Mouse (Mus musculus) hindbrain, embryonic 12.5 days (tissue): ENCODE measurements around the gene Gm32742. TPM values are rescaled to one million over a fixed set of nuclear protein-coding genes. Genes with fewer than 3 reads are reported as not detected.

Experiments
- ATAC-seq: fragments of 200-750 bp; cut with Nextera tagmentation; 2 replicates; pipeline ENCODE4 v1.8.0; 2017; ENCODE audit warnings: moderate TSS enrichment; ENCODE audit not compliant: low FRiP score
- H3K27ac ChIP-seq: fragments of 300-500 bp; sonication (generic); 2 replicates; pipeline ENCODE4 v1.5.1; 2016; ENCODE audit warnings: mild to moderate bottlenecking
- H3K27me3 ChIP-seq: fragments of 300-500 bp; sonication (generic); 2 replicates; pipeline ENCODE4 v1.6.1; 2016; ENCODE audit warnings: mild to moderate bottlenecking
- H3K36me3 ChIP-seq: fragments of 300-500 bp; sonication (generic); 2 replicates; pipeline ENCODE4 v1.6.1; 2016; ENCODE audit warnings: mild to moderate bottlenecking
- H3K4me1 ChIP-seq: fragments of 300-500 bp; sonication (generic); 2 replicates; pipeline ENCODE4 v1.6.1; 2016
- H3K4me2 ChIP-seq: fragments of 300-500 bp; sonication (generic); replicated peaks from 2 replicates; pipeline ENCODE4 v1.6.1; 2016; ENCODE audit warnings: mild to moderate bottlenecking
- H3K4me3 ChIP-seq: fragments of 300-500 bp; sonication (generic); 2 replicates; pipeline ENCODE4 v1.5.1; 2016; ENCODE audit warnings: mild to moderate bottlenecking
- H3K9ac ChIP-seq: fragments of 300-500 bp; sonication (generic); 2 replicates; pipeline ENCODE4 v1.6.1; 2016; ENCODE audit warnings: mild to moderate bottlenecking, moderate library complexity
- H3K9me3 ChIP-seq: fragments of 300-500 bp; sonication (generic); replicated peaks from 2 replicates; pipeline ENCODE4 v1.6.1; 2016; ENCODE audit warnings: mild to moderate bottlenecking
- WGBS: fragments of 180-500 bp; shearing (Covaris S2); methylation state at CpG from one replicate; pipeline ENCODE4 v1.1.7; 2016; 5-methylcytosine and 5-hydroxymethylcytosine counted together
- microRNA counts: library from miRNA; unstranded; fragments of <30 nt; microRNA quantifications from one replicate; lab custom pipeline; 2017
- microRNA-seq: library from miRNA; unstranded; fragments of <30 nt; microRNA quantifications from one replicate; pipeline ENCODE4, GENCODE M21; 2017
- polyA plus RNA-seq: library from polyadenylated mRNA; unstranded; fragments of >200 nt; fragmentation: Nextera tagmentation; extraction: Ambion mirVana; gene quantifications from 2 replicates; pipeline ENCODE4 v1.2.1, GENCODE M21; 2016

The Gm32742 gene
- polyA plus RNA-seq, 1 experiment from 2014 or later, result 0.06 TPM

GRCm38 (mm10) chr9:51096306-51096705 is 69.0 kb downstream of the Gm32742 start:
- peaks cover 5% of the 10 kb centered on the region; the same call in 1 of the 2 replicates for H3K27me3 ChIP-seq
- no peak overlapping the region for H3K9ac ChIP-seq
- H3K4me3 ChIP-seq, result no peak overlapping the region
- H3K27ac ChIP-seq, result no peak overlapping the region
- H3K9me3 ChIP-seq, result no peaks in the 10 kb centered on the region
- H3K4me1 ChIP-seq, result no peaks in the 10 kb centered on the region
- WGBS, result 78% methylated on average over 2 of the region's 2 CpGs
- ATAC-seq, result no peak
- H3K36me3 ChIP-seq, result no peaks in the 10 kb centered on the region
- no peak overlapping the region for H3K4me2 ChIP-seq

GRCm38 (mm10) chr9:51093697-51094096 is 71.6 kb downstream of the Gm32742 start:
- H3K36me3 ChIP-seq, result no peaks in the 10 kb centered on the region
- no peak overlapping the region for H3K4me3 ChIP-seq
- ATAC-seq, result no peak
- H3K27ac ChIP-seq, result no peak overlapping the region
- H3K27me3 ChIP-seq, result no peaks in the 10 kb centered on the region
- no peak overlapping the region for H3K9ac ChIP-seq
- H3K4me1 ChIP-seq, result no peaks in the 10 kb centered on the region
- no peaks in the 10 kb centered on the region for H3K9me3 ChIP-seq
- no peak overlapping the region for H3K4me2 ChIP-seq
- 77% methylated on average over 5 of the region's 5 CpGs for WGBS

GRCm38 (mm10) chr9:51081614-51082013 is 83.7 kb downstream of the Gm32742 start:
- H3K27ac ChIP-seq, result no peak overlapping the region
- H3K36me3 ChIP-seq, result no peaks in the 10 kb centered on the region
- H3K4me3 ChIP-seq, result no peak overlapping the region
- H3K4me1 ChIP-seq, result peaks cover 7% of the 10 kb centered on the region
- WGBS, result 87% methylated on average over 5 of the region's 5 CpGs
- no peak overlapping the region for H3K4me2 ChIP-seq
- H3K27me3 ChIP-seq, result peaks cover 5% of the 10 kb centered on the region; the same call in 1 of the 2 replicates
- H3K9me3 ChIP-seq, result no peaks in the 10 kb centered on the region
- no peak overlapping the region for H3K9ac ChIP-seq
- ATAC-seq, result no peak

MicroRNAs encoded within 50 kb of the gene (microRNA counts, 519-probe panel; counts per million panel counts)
- microRNA mmu-miR-34b-3p (lab: Ali Mortazavi, UCI) (470 counts per million, percentile 58 among the panel's probes with 10 or more counts), microRNA mmu-miR-34b-5p (lab: Ali Mortazavi, UCI) (930 counts per million, percentile 58 among the panel's probes with 10 or more counts), microRNA mmu-miR-34c (lab: Ali Mortazavi, UCI) (470 counts per million, percentile 58 among the panel's probes with 10 or more counts)

Small RNA genes within 50 kb of the gene (microRNA-seq; reads per million reads assigned to microRNA genes)
- 59.6 reads per million, percentile 38 among the genes with 10 or more reads in this experiment for gene Mir34b
- gene Mir34c, result 1,611 reads per million, percentile 79 among the genes with 10 or more reads in this experiment

Other genes starting within 250 kb of the Gm32742 start
- gene Sik2, start 156.4 kb downstream of the Gm32742 start, polyA plus RNA-seq, result 17.7 and 20.3 TPM in 2 replicates
- gene Btg4, start 104.6 kb downstream of the Gm32742 start, polyA plus RNA-seq, result not detected in 2 replicates
- gene Layn, start 88.4 kb downstream of the Gm32742 start, polyA plus RNA-seq, result 0.84 and 2.5 TPM in 2 replicates
- gene 4833427G06Rik, start 63.4 kb downstream of the Gm32742 start, polyA plus RNA-seq, result 1.3 and 1.9 TPM in 2 replicates
- gene Pou2af1, start 48.2 kb upstream of the Gm32742 start, polyA plus RNA-seq, result 0.23 TPM in 1 of 2 replicates, not detected in the other
- 2.1 and 2.4 TPM in 2 replicates for gene Colca2, start 113.1 kb upstream of the Gm32742 start, polyA plus RNA-seq
- gene 1810046K07Rik, start 163.4 kb upstream of the Gm32742 start, polyA plus RNA-seq, result not detected in 2 replicates